ENCODE assay signal across 21 mouse cellular contexts in genomic region chr8:89872768-89873167, GRCm38 (mm10).
DNase-seq lines count a peak whose midpoint lies in the region; ATAC-seq and TF ChIP-seq lines count a peak whose summit lies in the region.
"Had no signal": no experiment of that assay in that cellular context is flagged by ENCODE, and none has a peak within 500 bp of the region (broad histone marks: within the 10 kb centered on the region; RNA-seq: fewer than 3 reads in every experiment).

No protein-coding gene starts in this region.

- H3K9me3 ChIP-seq in hindbrain, embryonic 10.5 days: no peaks in the 10 kb centered on the region
- no peaks in the 10 kb centered on the region for H3K9me3 ChIP-seq in hindbrain, postnatal 0 days (ENCODE audit: low read length)
- H3K9me3 ChIP-seq in midbrain, embryonic 14.5 days (ENCODE audit: control insufficient read depth, low read length): no peaks in the 10 kb centered on the region
- H3K9me3 ChIP-seq in midbrain, embryonic 16.5 days (replicated peaks; ENCODE audit: control insufficient read depth, low read length, poor library complexity, severe bottlenecking): no peaks in the 10 kb centered on the region
- H3K9me3 ChIP-seq in midbrain, embryonic 11.5 days (ENCODE audit: control insufficient read depth, low read length): no peaks in the 10 kb centered on the region
- H3K9me3 ChIP-seq: heart, embryonic 15.5 days; hindbrain, embryonic 13.5 days had no signal

- H3K27me3 ChIP-seq in hindbrain, embryonic 10.5 days (ENCODE audit: insufficient read depth, poor library complexity, severe bottlenecking): no peaks in the 10 kb centered on the region
- H3K27me3 ChIP-seq in hindbrain, postnatal 0 days (ENCODE audit: insufficient read depth, low read length): no peaks in the 10 kb centered on the region
- no peaks in the 10 kb centered on the region for H3K27me3 ChIP-seq in midbrain, embryonic 14.5 days (ENCODE audit: control insufficient read depth, insufficient read depth, low read length)
- H3K27me3 ChIP-seq in midbrain, embryonic 16.5 days (ENCODE audit: control insufficient read depth, insufficient read depth, low read depth, low read length): no peaks in the 10 kb centered on the region
- no peaks in the 10 kb centered on the region for H3K27me3 ChIP-seq in midbrain, embryonic 11.5 days (ENCODE audit: control insufficient read depth, insufficient read depth, low read length)
- H3K27me3 ChIP-seq: heart, embryonic 15.5 days; hindbrain, embryonic 13.5 days had no signal

- H3K9ac ChIP-seq in hindbrain, postnatal 0 days (replicated peaks; ENCODE audit: low read length): no peak overlapping the region
- no peak overlapping the region for H3K9ac ChIP-seq in midbrain, embryonic 14.5 days (replicated peaks; ENCODE audit: low read length)
- H3K9ac ChIP-seq in midbrain, embryonic 16.5 days (ENCODE audit: low read depth, low read length): no peak overlapping the region
- no peak overlapping the region for H3K9ac ChIP-seq in midbrain, embryonic 11.5 days (ENCODE audit: low read length)
- H3K9ac ChIP-seq: heart, embryonic 15.5 days; hindbrain, embryonic 13.5 days; liver, postnatal 0 days had no signal

- DNase-seq in hindbrain, embryonic 10.5 days (ENCODE audit: low spot score): peak; percentile 20
- no peak for DNase-seq in hindbrain, postnatal 0 days (ENCODE audit: low spot score)
- peak; percentile 37 for DNase-seq in midbrain, embryonic 14.5 days
- peak; percentile 25 for DNase-seq in embryo, embryonic 10.5 days (ENCODE audit: low spot score)
- DNase-seq in layer of hippocampus, adult 9-11 months: peak; percentile 58
- no peak for DNase-seq in kidney, adult 8-10 months
- DNase-seq in midbrain, embryonic 11.5 days (ENCODE audit: low spot score, missing footprints): no peak
- DNase-seq: adrenal gland, postnatal 25 days; cerebellum, adult 8-10 months; gastrocnemius, postnatal 14 days; heart, adult 2 months; liver; liver, postnatal 0 days; lung, postnatal 14 days; thymus, postnatal 4 days had no signal

- H3K4me3 ChIP-seq in hindbrain, embryonic 10.5 days: no peak overlapping the region
- H3K4me3 ChIP-seq in hindbrain, postnatal 0 days (ENCODE audit: low read length): no peak overlapping the region
- no peak overlapping the region for H3K4me3 ChIP-seq in midbrain, embryonic 14.5 days (replicated peaks; ENCODE audit: low read depth, low read length)
- no peak overlapping the region for H3K4me3 ChIP-seq in midbrain, embryonic 16.5 days (ENCODE audit: low read depth, low read length)
- H3K4me3 ChIP-seq in midbrain, embryonic 11.5 days (ENCODE audit: low read depth, low read length): no peak overlapping the region
- H3K4me3 ChIP-seq: heart, adult 2 months; heart, embryonic 15.5 days; hindbrain, embryonic 13.5 days had no signal

- H3K27ac ChIP-seq in hindbrain, embryonic 10.5 days: 0 out of 2 replicates have a peak overlapping the region, but pooled peaks have one; percentile 30
- H3K27ac ChIP-seq in hindbrain, postnatal 0 days: no peak overlapping the region
- no peak overlapping the region for H3K27ac ChIP-seq in midbrain, embryonic 14.5 days (replicated peaks; ENCODE audit: low read depth, low read length)
- no peak overlapping the region for H3K27ac ChIP-seq in midbrain, embryonic 16.5 days (ENCODE audit: low read length)
- no peak overlapping the region for H3K27ac ChIP-seq in midbrain, embryonic 11.5 days (ENCODE audit: low read depth, low read length)
- H3K27ac ChIP-seq: heart, adult 2 months; heart, embryonic 15.5 days; hindbrain, embryonic 13.5 days; kidney, postnatal 0 days had no signal

- H3K4me2 ChIP-seq in hindbrain, postnatal 0 days (ENCODE audit: low read depth, low read length): no peak overlapping the region
- no peak overlapping the region for H3K4me2 ChIP-seq in midbrain, embryonic 14.5 days (ENCODE audit: low read length)
- H3K4me2 ChIP-seq in midbrain, embryonic 16.5 days (ENCODE audit: low read length): no peak overlapping the region
- H3K4me2 ChIP-seq in midbrain, embryonic 11.5 days: no peak overlapping the region
- H3K4me2 ChIP-seq: heart, embryonic 15.5 days; hindbrain, embryonic 13.5 days had no signal

- peaks cover 10% of the 10 kb centered on the region for H3K4me1 ChIP-seq in hindbrain, embryonic 10.5 days (replicated peaks)
- no peaks in the 10 kb centered on the region for H3K4me1 ChIP-seq in hindbrain, postnatal 0 days (ENCODE audit: insufficient read depth, low read length)
- H3K4me1 ChIP-seq in midbrain, embryonic 14.5 days (ENCODE audit: control insufficient read depth, insufficient read depth, low read length): no peaks in the 10 kb centered on the region; the same call in 1 of the 2 replicates
- peaks cover 3% of the 10 kb centered on the region; the same call in 1 of the 2 replicates for H3K4me1 ChIP-seq in midbrain, embryonic 16.5 days (ENCODE audit: control insufficient read depth, insufficient read depth, low read length)
- peaks cover 3% of the 10 kb centered on the region; the same call in 1 of the 2 replicates for H3K4me1 ChIP-seq in midbrain, embryonic 11.5 days (ENCODE audit: control insufficient read depth, insufficient read depth, low read length)
- H3K4me1 ChIP-seq: heart, embryonic 15.5 days had no signal

- TF ChIP-seq CTCF in hindbrain, postnatal 0 days (IDR thresholded peaks at IDR 0.05; ENCODE audit: low read depth): no peak

- ATAC-seq in hindbrain, postnatal 0 days: no peak
- no peak for ATAC-seq in midbrain, embryonic 14.5 days (ENCODE audit: low FRiP score, low TSS enrichment)
- no peak for ATAC-seq in midbrain, embryonic 16.5 days
- ATAC-seq in midbrain, embryonic 11.5 days (ENCODE audit: low FRiP score): no peak
- ATAC-seq: intestine, embryonic 16.5 days; liver, postnatal 0 days; Patski had no signal

- 63% methylated on average over 5 of the region's 5 CpGs for WGBS in hindbrain, embryonic 10.5 days
- WGBS in hindbrain, postnatal 0 days: 31% methylated on average over 5 of the region's 5 CpGs
- WGBS in midbrain, embryonic 14.5 days: 39% methylated on average over 5 of the region's 5 CpGs
- 38% methylated on average over 5 of the region's 5 CpGs for WGBS in midbrain, embryonic 16.5 days
- WGBS in midbrain, embryonic 11.5 days: 60% methylated on average over 5 of the region's 5 CpGs

- H3K36me3 ChIP-seq in hindbrain, embryonic 10.5 days: no peaks in the 10 kb centered on the region
- no peaks in the 10 kb centered on the region for H3K36me3 ChIP-seq in hindbrain, postnatal 0 days (ENCODE audit: insufficient read depth, low read length)
- no peaks in the 10 kb centered on the region for H3K36me3 ChIP-seq in midbrain, embryonic 14.5 days (ENCODE audit: control insufficient read depth, insufficient read depth, low read length)
- no peaks in the 10 kb centered on the region for H3K36me3 ChIP-seq in midbrain, embryonic 16.5 days (ENCODE audit: control insufficient read depth, insufficient read depth, low read length)
- H3K36me3 ChIP-seq in midbrain, embryonic 11.5 days (ENCODE audit: control insufficient read depth, insufficient read depth, low read length): no peaks in the 10 kb centered on the region
- H3K36me3 ChIP-seq: heart, embryonic 15.5 days; hindbrain, embryonic 13.5 days had no signal

Comparison
In these comparisons a context has a peak if more than half of its experiments do, and no peak if none do; other contexts are left out.
1. DNase-seq: peak in hindbrain, embryonic 10.5 days (single experiment), midbrain, embryonic 14.5 days (single experiment), embryo, embryonic 10.5 days (single experiment) and layer of hippocampus, adult 9-11 months (single experiment); none in hindbrain, postnatal 0 days (single experiment), kidney, adult 8-10 months (0 of 2) and midbrain, embryonic 11.5 days (single experiment).